Mouse (Mus musculus) embryo, embryonic 11.5 days (tissue): ENCODE measurements at regions not wholly inside any gene's neighbourhood (a gene's known extent, or its start where the extent isn't known, plus 50 kb on each side); places are given as distances from the start of the nearest gene placed in this dataset.

Experiments used
- DNase-seq: peaks from one replicate; pipeline ENCODE4 v3.0.0-alpha.2; 2012; ENCODE audit warnings: low read depth, low spot score

GRCm38 (mm10) chr2:83507901-83508300 lies 136.3 kb upstream of the Zc3h15 start:
- no peak for DNase-seq

DNA sequence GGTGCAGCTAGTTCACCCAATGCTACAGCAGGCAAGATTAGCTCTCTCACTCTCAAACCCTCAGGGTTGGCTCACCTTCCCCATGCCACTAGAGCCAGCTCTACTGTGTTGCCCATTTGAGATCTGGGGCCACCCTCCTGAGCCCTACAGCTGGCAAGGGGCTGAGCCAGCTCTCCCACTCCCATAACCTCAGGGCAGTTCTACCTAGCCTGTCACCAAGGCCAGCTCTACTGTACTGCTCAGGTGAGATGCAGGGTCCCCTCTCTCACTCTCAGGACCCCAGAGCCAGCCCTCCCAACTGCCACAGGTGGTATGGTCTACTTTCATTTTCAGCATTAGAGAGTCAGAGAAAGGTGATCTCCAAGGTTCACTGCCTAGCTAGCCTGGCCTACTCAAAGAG lies 94.8 kb upstream of the Zc3h15 start:
- no peak for DNase-seq

GRCm38 (mm10) chr2:83552329-83552728 lies 91.9 kb upstream of the Zc3h15 start:
- DNase-seq, result peak; percentile 2
